Mouse (Mus musculus) cerebellum, adult 2 months (tissue): ENCODE data around the gene Fam129a. TPM values are rescaled to one million over a fixed set of nuclear protein-coding genes. Genes with fewer than 3 reads are reported as not detected.
A peak's percentile ranks its signal among the peaks of the same experiment; 100 is the strongest.

Experiments
- DNase-seq, 2 experiments: peaks; one replicate each; pipeline ENCODE4 v3.0.0; 2021
- H3K27ac ChIP-seq: fragments of 200-500 bp; 2 replicates; pipeline ENCODE4 v1.5.1; 2012; ENCODE audit warnings: low read length, control low read depth, inconsistent platforms; ENCODE audit not compliant: insufficient read depth
- H3K27me3 ChIP-seq: fragments of 200-500 bp; 2 replicates; pipeline ENCODE4 v1.6.1; 2012; ENCODE audit warnings: inconsistent platforms, mild to moderate bottlenecking, low read length, moderate library complexity; ENCODE audit not compliant: control insufficient read depth, insufficient read depth
- H3K4me1 ChIP-seq: fragments of 200-500 bp; 2 replicates; pipeline ENCODE4 v1.6.1; 2011; ENCODE audit warnings: low read length; ENCODE audit not compliant: control insufficient read depth, insufficient read depth
- H3K4me3 ChIP-seq: fragments of 200-500 bp; replicated peaks from 2 replicates; pipeline ENCODE3; 2011; ENCODE audit warnings: mild to moderate bottlenecking, low read depth, low read length, control low read depth; ENCODE audit not compliant: insufficient read depth
- CTCF ChIP-seq: fragments of 200-500 bp; IDR thresholded peaks from 2 replicates; pipeline ENCODE4 v1.5.1; 2011; ENCODE audit warnings: low read depth, mild to moderate bottlenecking, control low read depth, low read length, moderate library complexity, borderline replicate concordance; ENCODE audit not compliant: insufficient read depth
- POLR2A ChIP-seq: fragments of 200-500 bp; IDR thresholded peaks from 2 replicates; pipeline ENCODE4 v1.6.1; 2011; ENCODE audit warnings: low read length, control low read depth, borderline replicate concordance; ENCODE audit not compliant: insufficient read depth
- WGBS: fragments of 180-500 bp; shearing (Covaris S2); methylation state at CpG from one replicate; pipeline ENCODE4 v1.1.7; 2018; 5-methylcytosine and 5-hydroxymethylcytosine counted together
- polyA plus RNA-seq: library from polyadenylated mRNA; depleted of rRNA; stranded (reverse); fragments of >200 nt; gene quantifications from 2 replicates; pipeline ENCODE4 v1.2.3, GENCODE M21; 2012

The Fam129a gene
- polyA plus RNA-seq, 1 experiment: 1.3 TPM

- Histone ChIP-seq H3K27ac (peak overlapping the region; percentile 14; the same call in 1 of the 2 replicates), H3K4me3 (peak overlapping the region; percentile 82), H3K27me3 (no peaks in the 10 kb centered on the region), H3K4me1 (no peaks in the 10 kb centered on the region; the same call in 1 of the 2 replicates)
- DNase-seq: no peak
- no peak for TF ChIP-seq CTCF
- no peak for TF ChIP-seq POLR2A
- 3% methylated on average over 36 of the region's 36 CpGs for WGBS
These were observed 184.9 kb downstream of the Fam129a start for GRCm38 (mm10) chr1:151755660-151756424.

- H3K27me3 ChIP-seq: no peaks in the 10 kb centered on the region
- H3K4me1 ChIP-seq: no peaks in the 10 kb centered on the region; the same call in 1 of the 2 replicates
- DNase-seq: no peak
- TF ChIP-seq CTCF (no peak), POLR2A (no peak)
- no peak overlapping the region for H3K27ac ChIP-seq
- 17% methylated on average over 1 of the region's 1 CpGs for WGBS
- H3K4me3 ChIP-seq: peak overlapping the region; percentile 82
These were observed 185.4 kb downstream of the Fam129a start for GRCm38 (mm10) chr1:151756425-151756728.

GRCm38 (mm10) chr1:151758301-151758700 is 187.3 kb downstream of the Fam129a start:
- no peaks in the 10 kb centered on the region for H3K27me3 ChIP-seq
- no peak overlapping the region for H3K27ac ChIP-seq
- DNase-seq: no peak
- H3K4me1 ChIP-seq: no peaks in the 10 kb centered on the region; the same call in 1 of the 2 replicates
- WGBS: 93% methylated on average over 6 of the region's 6 CpGs
- TF ChIP-seq POLR2A: no peak
- TF ChIP-seq CTCF: no peak
- no peak overlapping the region for H3K4me3 ChIP-seq

- Histone ChIP-seq H3K27me3 (no peaks in the 10 kb centered on the region), H3K4me3 (no peak overlapping the region), H3K27ac (no peak overlapping the region), H3K4me1 (no peaks in the 10 kb centered on the region; the same call in 1 of the 2 replicates)
- no peak for TF ChIP-seq POLR2A
- TF ChIP-seq CTCF: no peak
- whole genome bisulfite sequencing: 79% methylated on average over 2 of the region's 2 CpGs
- no peak for DNase-seq
These were observed 188.0 kb downstream of the Fam129a start for GRCm38 (mm10) chr1:151758991-151759390.

DNA sequence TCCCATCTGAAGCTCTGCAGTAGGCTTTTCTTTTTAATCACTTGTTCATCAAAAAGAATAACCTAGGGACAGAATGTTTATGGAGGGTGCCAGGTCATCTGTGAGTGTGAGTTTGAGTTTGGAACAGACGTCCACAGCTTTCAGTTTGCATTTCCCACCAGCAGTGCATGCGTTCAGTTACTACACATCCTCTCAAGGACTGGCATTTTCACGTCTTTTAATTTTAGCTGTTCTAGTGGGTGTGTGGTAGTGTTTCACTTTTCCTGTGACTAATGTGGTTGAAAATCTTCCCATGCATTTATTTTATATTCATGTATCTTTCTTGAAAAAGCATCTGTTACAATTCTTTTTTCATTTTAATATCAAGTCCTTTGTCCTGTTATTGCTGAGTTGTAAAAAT is 193.2 kb downstream of the Fam129a start:
- 63% methylated on average over 3 of the region's 3 CpGs for WGBS
- TF ChIP-seq POLR2A (no peak), CTCF (no peak)
- Histone ChIP-seq H3K4me1 (no peaks in the 10 kb centered on the region), H3K4me3 (no peak overlapping the region), H3K27ac (no peak overlapping the region), H3K27me3 (no peaks in the 10 kb centered on the region)
- no peak for DNase-seq

- no peak overlapping the region for H3K27ac ChIP-seq
- H3K4me1 ChIP-seq: no peaks in the 10 kb centered on the region
- TF ChIP-seq CTCF (no peak), POLR2A (no peak)
- no peak overlapping the region for H3K4me3 ChIP-seq
- WGBS: 93% methylated on average over 2 of the region's 2 CpGs
- no peaks in the 10 kb centered on the region for H3K27me3 ChIP-seq
- no peak for DNase-seq
These were observed 195.2 kb downstream of the Fam129a start for GRCm38 (mm10) chr1:151766166-151766565.

DNA sequence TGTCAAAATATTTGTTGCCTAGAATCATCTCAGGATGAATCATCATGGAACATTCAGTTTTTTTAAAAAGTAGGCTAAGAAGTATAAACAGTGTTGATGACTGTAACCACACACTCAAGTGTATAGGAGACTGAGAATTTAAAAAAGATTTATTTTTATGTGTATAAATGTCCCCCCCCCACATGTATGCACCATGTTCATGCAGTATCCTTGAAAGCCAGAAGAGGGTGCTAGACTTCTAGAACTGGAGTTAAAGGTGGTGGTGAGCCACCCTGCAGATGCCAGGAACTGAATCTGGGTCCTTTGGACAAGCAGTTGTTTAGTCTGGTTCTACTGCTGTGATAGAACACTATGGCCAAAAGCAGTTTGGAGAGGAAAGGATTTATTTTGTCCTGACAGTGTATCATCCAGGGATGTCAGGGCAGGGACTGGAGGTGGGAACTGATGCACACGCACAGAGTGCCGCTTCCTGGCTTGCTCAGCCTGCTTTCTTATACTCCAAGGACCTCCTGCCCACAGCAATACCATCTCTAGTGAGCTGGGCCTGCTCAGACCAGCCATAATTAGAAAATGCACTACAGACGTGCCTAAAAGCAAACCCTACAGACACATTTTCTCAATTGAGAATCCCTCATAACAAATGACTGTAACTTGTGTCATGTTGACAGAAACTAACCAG is 196.1 kb downstream of the Fam129a start:
- Histone ChIP-seq H3K4me3 (no peak overlapping the region), H3K27me3 (no peaks in the 10 kb centered on the region), H3K27ac (no peak overlapping the region), H3K4me1 (no peaks in the 10 kb centered on the region)
- 85% methylated on average over 3 of the region's 3 CpGs for WGBS
- no peak for DNase-seq
- TF ChIP-seq POLR2A (no peak), CTCF (0 out of 2 replicates have a peak, but pooled peaks have one; percentile 19)
